21 mouse cellular contexts compared by ENCODE assay signal in the genomic region with DNA sequence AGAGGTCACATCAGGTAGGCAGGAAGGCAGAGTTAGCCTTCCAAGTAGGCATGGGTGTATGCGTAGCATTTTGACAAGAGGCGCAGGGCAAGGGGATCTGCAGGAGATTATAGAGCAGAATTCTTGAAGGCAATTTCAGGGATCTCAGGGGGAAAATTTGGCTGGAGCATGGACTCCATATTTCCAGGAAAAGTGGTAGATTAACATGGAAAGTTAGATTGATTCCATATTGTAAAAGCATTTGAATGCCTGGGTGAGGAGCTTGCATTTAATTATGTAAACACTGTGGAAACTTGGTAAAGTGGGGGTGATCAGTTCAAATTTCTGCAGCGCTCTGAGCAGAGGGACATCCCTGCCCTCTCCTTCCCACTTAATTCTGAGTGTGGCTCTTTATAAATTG.
A peak's percentile ranks its signal among the peaks of the same experiment; 100 is the strongest.
DNase-seq lines count a peak whose midpoint lies in the region; ATAC-seq and TF ChIP-seq lines count a peak whose summit lies in the region.
"Had no signal": no experiment of that assay in that cellular context is flagged by ENCODE, and none has a peak within 500 bp of the region (broad histone marks: within the 10 kb centered on the region; RNA-seq: fewer than 3 reads in every experiment).

No protein-coding gene starts in this region.

- H3K9ac ChIP-seq in embryonic facial prominence, embryonic 11.5 days (replicated peaks; ENCODE audit: low read length): no peak overlapping the region
- no peak overlapping the region for H3K9ac ChIP-seq in limb, embryonic 14.5 days (ENCODE audit: low read depth, low read length, severe bottlenecking)
- H3K9ac ChIP-seq in embryonic facial prominence, embryonic 14.5 days (ENCODE audit: low read depth, low read length): no peak overlapping the region

- H3K27me3 ChIP-seq in embryonic facial prominence, embryonic 11.5 days (ENCODE audit: control insufficient read depth, insufficient read depth, low read length): no peaks in the 10 kb centered on the region
- H3K27me3 ChIP-seq in embryonic facial prominence, embryonic 10.5 days (replicated peaks; ENCODE audit: low read depth, poor library complexity, severe bottlenecking): no peaks in the 10 kb centered on the region
- H3K27me3 ChIP-seq in limb, embryonic 14.5 days (ENCODE audit: control insufficient read depth, insufficient read depth, low read length): no peaks in the 10 kb centered on the region
- no peaks in the 10 kb centered on the region for H3K27me3 ChIP-seq in limb, embryonic 10.5 days (ENCODE audit: low read depth, poor library complexity, severe bottlenecking)
- H3K27me3 ChIP-seq in embryonic facial prominence, embryonic 14.5 days (replicated peaks; ENCODE audit: control insufficient read depth, insufficient read depth, low read length): no peaks in the 10 kb centered on the region
- H3K27me3 ChIP-seq: CH12.LX had no signal

- no peak overlapping the region for H3K4me2 ChIP-seq in embryonic facial prominence, embryonic 11.5 days (ENCODE audit: low read depth, low read length)
- no peak overlapping the region for H3K4me2 ChIP-seq in limb, embryonic 14.5 days (replicated peaks; ENCODE audit: low read depth, low read length, severe bottlenecking)
- no peak overlapping the region for H3K4me2 ChIP-seq in embryonic facial prominence, embryonic 14.5 days (ENCODE audit: low read depth, low read length)

- no peak overlapping the region for H3K27ac ChIP-seq in embryonic facial prominence, embryonic 11.5 days (replicated peaks; ENCODE audit: low read depth, low read length)
- no peak overlapping the region for H3K27ac ChIP-seq in embryonic facial prominence, embryonic 10.5 days (replicated peaks)
- no peak overlapping the region for H3K27ac ChIP-seq in limb, embryonic 14.5 days (replicated peaks; ENCODE audit: low read depth, low read length)
- H3K27ac ChIP-seq in limb, embryonic 10.5 days: no peak overlapping the region
- no peak overlapping the region for H3K27ac ChIP-seq in embryonic facial prominence, embryonic 14.5 days (replicated peaks; ENCODE audit: low read depth, low read length)

- DNase-seq in embryonic facial prominence, embryonic 11.5 days (ENCODE audit: low spot score): peak; percentile 61
- no peak for DNase-seq in embryonic facial prominence, embryonic 10.5 days (ENCODE audit: low spot score)
- DNase-seq in limb, embryonic 14.5 days (ENCODE audit: low spot score): peak; percentile 8
- DNase-seq in limb, embryonic 10.5 days (ENCODE audit: low spot score): no peak
- DNase-seq in embryonic facial prominence, embryonic 14.5 days (ENCODE audit: low spot score): peak; percentile 56
- no peak for DNase-seq in right cerebral cortex, adult 18-20 months
- DNase-seq: adrenal gland, adult 2 months; adrenal gland, adult 8-10 months; adrenal gland, postnatal 10 days; adrenal gland, postnatal 14 days; adrenal gland, postnatal 25 days; adrenal gland, postnatal 36 days; B cell, adult 2 months; cerebellum, adult 11 months; cerebellum, adult 11-12 months; cerebellum, adult 18-20 months had no signal

- ATAC-seq in embryonic facial prominence, embryonic 11.5 days (replicated peaks; ENCODE audit: insufficient number of reproducible peaks, low FRiP score, low TSS enrichment, low read depth): no peak
- ATAC-seq in limb, embryonic 14.5 days (ENCODE audit: low FRiP score, low read depth): no peak
- no peak for ATAC-seq in embryonic facial prominence, embryonic 14.5 days (ENCODE audit: low read depth)
- ATAC-seq: activated CD4-positive, CD25-positive, alpha-beta regulatory T cell, adult 4 months; CD4-positive, CD25-positive, alpha-beta regulatory T cell, adult 4 months; Patski had no signal

- no peaks in the 10 kb centered on the region for H3K36me3 ChIP-seq in embryonic facial prominence, embryonic 11.5 days (replicated peaks; ENCODE audit: control insufficient read depth, insufficient read depth, low read depth, low read length)
- no peaks in the 10 kb centered on the region for H3K36me3 ChIP-seq in embryonic facial prominence, embryonic 10.5 days (replicated peaks)
- no peaks in the 10 kb centered on the region for H3K36me3 ChIP-seq in limb, embryonic 14.5 days (ENCODE audit: control insufficient read depth, insufficient read depth, low read length)
- no peaks in the 10 kb centered on the region for H3K36me3 ChIP-seq in limb, embryonic 10.5 days
- H3K36me3 ChIP-seq in embryonic facial prominence, embryonic 14.5 days (ENCODE audit: control insufficient read depth, insufficient read depth, low read length): no peaks in the 10 kb centered on the region
- H3K36me3 ChIP-seq: G1E had no signal

- WGBS in embryonic facial prominence, embryonic 11.5 days: 42% methylated on average over 3 of the region's 3 CpGs
- WGBS in embryonic facial prominence, embryonic 10.5 days: 58% methylated on average over 3 of the region's 3 CpGs
- 56% methylated on average over 3 of the region's 3 CpGs for WGBS in limb, embryonic 14.5 days
- 81% methylated on average over 3 of the region's 3 CpGs for WGBS in limb, embryonic 10.5 days
- WGBS in embryonic facial prominence, embryonic 14.5 days: 45% methylated on average over 3 of the region's 3 CpGs

- no peak overlapping the region for H3K4me3 ChIP-seq in embryonic facial prominence, embryonic 11.5 days (ENCODE audit: low read depth, low read length)
- no peak overlapping the region for H3K4me3 ChIP-seq in embryonic facial prominence, embryonic 10.5 days
- no peak overlapping the region for H3K4me3 ChIP-seq in limb, embryonic 14.5 days (replicated peaks; ENCODE audit: low read length)
- no peak overlapping the region for H3K4me3 ChIP-seq in limb, embryonic 10.5 days
- no peak overlapping the region for H3K4me3 ChIP-seq in embryonic facial prominence, embryonic 14.5 days (ENCODE audit: low read depth, low read length)

- no peaks in the 10 kb centered on the region; the same call in 1 of the 2 replicates for H3K4me1 ChIP-seq in embryonic facial prominence, embryonic 11.5 days (ENCODE audit: control insufficient read depth, insufficient read depth, low read length)
- H3K4me1 ChIP-seq in embryonic facial prominence, embryonic 10.5 days: peaks cover 14% of the 10 kb centered on the region
- H3K4me1 ChIP-seq in limb, embryonic 14.5 days (ENCODE audit: control insufficient read depth, insufficient read depth, low read length): peaks cover 5% of the 10 kb centered on the region; the same call in 1 of the 2 replicates
- no peaks in the 10 kb centered on the region for H3K4me1 ChIP-seq in limb, embryonic 10.5 days
- H3K4me1 ChIP-seq in embryonic facial prominence, embryonic 14.5 days (ENCODE audit: control insufficient read depth, insufficient read depth, low read length): peaks cover 11% of the 10 kb centered on the region; the same call in 1 of the 2 replicates

- no peak for TF ChIP-seq POLR2A in limb, embryonic 14.5 days (IDR thresholded peaks at IDR 0.05; ENCODE audit: borderline replicate concordance, extremely low read depth, insufficient read depth, insufficient read length)

- no peaks in the 10 kb centered on the region for H3K9me3 ChIP-seq in embryonic facial prominence, embryonic 11.5 days (replicated peaks; ENCODE audit: control insufficient read depth, low read length)
- no peaks in the 10 kb centered on the region for H3K9me3 ChIP-seq in embryonic facial prominence, embryonic 10.5 days
- no peaks in the 10 kb centered on the region for H3K9me3 ChIP-seq in limb, embryonic 14.5 days (ENCODE audit: control insufficient read depth, low read length)
- H3K9me3 ChIP-seq in limb, embryonic 10.5 days (replicated peaks): no peaks in the 10 kb centered on the region
- H3K9me3 ChIP-seq in embryonic facial prominence, embryonic 14.5 days (ENCODE audit: control insufficient read depth, low read length): no peaks in the 10 kb centered on the region

Comparison
In these comparisons a context has a peak if more than half of its experiments do, and no peak if none do; other contexts are left out.
1. DNase-seq: peak in embryonic facial prominence, embryonic 11.5 days (single experiment), limb, embryonic 14.5 days (single experiment) and embryonic facial prominence, embryonic 14.5 days (single experiment); none in embryonic facial prominence, embryonic 10.5 days (single experiment), limb, embryonic 10.5 days (single experiment) and right cerebral cortex, adult 18-20 months (single experiment).